Mouse (Mus musculus): Measurements from ENCODE around the gene Tpt1. TPM values are rescaled to one million over a fixed set of nuclear protein-coding genes. Genes with fewer than 3 reads are reported as not detected.
A peak's percentile ranks its signal among the peaks of the same experiment; 100 is the strongest.

Gene Tpt1
- total RNA-seq, 2 experiments from 2014 or later: 3,630 to 4,350 TPM

- peak overlapping the region; percentile 29 for H3K4me3 ChIP-seq
- H3K27ac ChIP-seq: no peak overlapping the region; the same call in 1 of the 2 replicates
- intact Hi-C loops (cut with DNase I): loop anchor here (10.0 kb wide), 1 partner anchor 604 kb away; no protein-coding TSS in a partner anchor
- TF ChIP-seq CTCF (IDR thresholded peaks at IDR 0.05): peak; percentile 57
- peak; percentile 49 for DNase-seq
Measured at GRCm38 (mm10) chr14:75870631-75871030, 25.7 kb downstream of the Tpt1 start.

- no peak for TF ChIP-seq CTCF (IDR thresholded peaks at IDR 0.05)
- intact Hi-C loops (cut with DNase I): loop anchor here (10.0 kb wide), 1 partner anchor 604 kb away; no protein-coding TSS in a partner anchor
- Histone ChIP-seq H3K4me3 (peak overlapping the region; percentile 49), H3K27ac (peak overlapping the region; percentile 24; the same call in 1 of the 2 replicates)
- DNase-seq: no peak
Measured at GRCm38 (mm10) chr14:75871111-75871510, 26.2 kb downstream of the Tpt1 start.

GRCm38 (mm10) chr14:75871750-75872149 is 26.9 kb downstream of the Tpt1 start:
- intact Hi-C loops (cut with DNase I): loop anchor here (10.0 kb wide), 1 partner anchor 603 kb away; no protein-coding TSS in a partner anchor
- no peak overlapping the region for H3K4me3 ChIP-seq
- TF ChIP-seq CTCF (IDR thresholded peaks at IDR 0.05): 0 out of 2 replicates have a peak, but pooled peaks have one; percentile 13

GRCm38 (mm10) chr14:75873612-75874011 is 28.7 kb downstream of the Tpt1 start:
- no peak for TF ChIP-seq CTCF (IDR thresholded peaks at IDR 0.05)
- intact Hi-C loops (cut with DNase I): loop anchor here (10.0 kb wide), 1 partner anchor 601 kb away; no protein-coding TSS in a partner anchor
- DNase-seq: no peak
- Histone ChIP-seq H3K4me3 (no peak overlapping the region), H3K27ac (no peak overlapping the region)

More at GRCm38 (mm10) chr14:75871750-75872149, 26.9 kb downstream of the Tpt1 start:
- H3K27ac ChIP-seq: no peak overlapping the region
- DNase-seq: no peak

DNA sequence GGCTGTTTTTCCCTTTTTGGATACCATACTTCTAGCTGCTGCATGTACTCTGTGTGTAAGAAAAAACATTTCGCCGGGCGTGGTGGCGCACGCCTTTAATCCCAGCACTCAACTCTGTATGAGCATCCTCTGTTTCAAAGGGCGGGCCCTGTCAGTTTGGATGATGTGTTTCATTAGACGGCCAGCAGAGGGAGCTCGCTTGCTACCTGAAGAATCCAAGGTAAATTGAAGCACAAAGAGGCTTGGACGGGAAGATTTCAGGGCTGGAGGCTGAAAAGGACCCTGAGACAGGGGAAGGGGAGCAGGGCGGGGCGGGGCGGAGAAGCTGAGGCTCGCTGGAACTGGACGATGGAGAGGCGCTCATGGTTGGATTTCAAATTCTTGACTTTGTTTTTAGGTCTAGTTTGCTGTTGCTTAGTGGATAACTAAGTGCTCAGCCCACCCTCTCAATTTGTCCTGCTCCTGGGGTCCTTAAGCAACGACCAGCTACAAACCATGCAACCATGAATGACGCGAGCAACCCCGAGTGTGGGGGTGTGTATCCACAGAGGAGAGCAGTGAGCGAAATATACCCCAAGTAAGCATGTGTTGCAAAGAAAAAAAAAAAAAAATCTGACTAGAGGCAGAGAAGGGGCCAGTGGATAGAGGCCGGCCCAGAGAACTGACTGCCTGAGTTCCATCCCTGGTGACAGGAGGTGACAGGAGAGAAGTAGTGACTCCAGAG is 31.6 kb downstream of the Tpt1 start:
- Histone ChIP-seq H3K4me3 (no peak overlapping the region), H3K27ac (no peak overlapping the region)
- intact Hi-C loops (cut with DNase I): loop anchor here (1.0 to 10.0 kb wide), 2 partner anchors 201 to 598 kb away; no protein-coding TSS in a partner anchor
- DNase-seq: peak; percentile 77
- peak; percentile 81 for TF ChIP-seq CTCF (IDR thresholded peaks at IDR 0.05)

DNA sequence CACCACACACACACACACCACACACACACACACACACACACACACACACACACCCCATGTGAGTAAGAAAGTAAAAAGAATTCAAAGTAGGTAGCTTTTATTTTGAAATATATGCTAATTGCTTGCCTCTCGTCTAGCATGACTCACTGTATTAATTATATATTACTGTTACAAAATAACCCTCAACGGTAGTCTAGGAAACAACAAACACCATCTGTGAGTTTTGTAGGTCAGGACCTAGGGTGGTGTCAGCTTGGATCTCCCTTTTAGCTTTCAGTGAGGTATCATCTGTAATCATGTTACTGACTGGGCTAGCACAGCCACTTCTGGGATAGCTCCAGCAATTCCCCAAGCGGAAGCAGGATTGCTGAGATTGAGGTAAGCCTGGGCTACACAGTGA is 32.4 kb downstream of the Tpt1 start:
- H3K27ac ChIP-seq: no peak overlapping the region
- no peak for TF ChIP-seq CTCF (IDR thresholded peaks at IDR 0.05)
- H3K4me3 ChIP-seq: no peak overlapping the region
- DNase-seq: no peak
- intact Hi-C loops (cut with DNase I): loop anchor here (10.0 kb wide), 1 partner anchor 598 kb away; no protein-coding TSS in a partner anchor

DNA sequence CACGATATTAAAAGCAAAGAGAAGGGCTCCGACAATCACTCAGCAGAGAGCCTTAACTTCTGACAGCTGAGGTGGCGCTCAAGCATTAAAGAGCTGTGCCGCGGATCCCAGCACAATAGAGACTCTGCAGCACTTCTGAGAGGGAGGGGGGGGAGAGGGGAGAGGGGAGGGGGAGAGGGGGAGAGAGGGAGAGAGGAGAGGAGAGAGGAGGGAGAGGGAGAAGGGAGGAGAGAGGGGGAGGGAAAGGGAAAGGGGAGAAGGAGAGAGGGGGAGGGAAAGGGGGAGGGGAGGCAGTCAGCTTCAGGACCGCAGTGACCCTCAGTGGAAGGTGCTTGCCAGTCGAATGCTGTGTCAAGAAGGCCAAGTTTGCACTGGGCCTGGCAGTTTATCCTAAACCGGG is 34.1 kb downstream of the Tpt1 start:
- no peak for TF ChIP-seq CTCF (IDR thresholded peaks at IDR 0.05)
- Histone ChIP-seq H3K4me3 (no peak overlapping the region), H3K27ac (no peak overlapping the region)
- no peak for DNase-seq
- intact Hi-C loops (cut with DNase I): loop anchor here (10.0 kb wide), 1 partner anchor 596 kb away; no protein-coding TSS in a partner anchor

DNA sequence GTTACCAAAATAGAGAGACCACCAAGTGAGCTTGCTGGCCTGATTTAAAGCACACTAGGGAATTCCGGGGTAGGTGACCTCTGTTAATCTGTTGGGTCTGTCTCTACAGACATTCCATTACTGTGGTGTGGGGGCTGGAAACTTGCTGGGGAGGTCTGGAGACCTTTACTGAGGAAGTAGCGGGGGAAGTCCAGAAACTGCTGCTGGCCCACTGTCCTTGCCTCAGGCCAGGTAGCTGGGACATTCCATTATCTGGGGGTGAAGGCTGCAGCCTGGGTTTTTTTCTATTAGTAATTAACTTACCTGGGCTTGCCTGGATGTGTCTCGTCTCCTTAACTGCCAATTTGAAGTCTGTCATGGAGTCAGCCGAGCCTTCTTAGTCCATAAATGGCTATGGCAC is 37.0 kb downstream of the Tpt1 start:
- Histone ChIP-seq H3K27ac (no peak overlapping the region), H3K4me3 (no peak overlapping the region)
- DNase-seq: no peak
- intact Hi-C loops (cut with DNase I): no loop called here
- TF ChIP-seq CTCF (IDR thresholded peaks at IDR 0.05): no peak

DNA sequence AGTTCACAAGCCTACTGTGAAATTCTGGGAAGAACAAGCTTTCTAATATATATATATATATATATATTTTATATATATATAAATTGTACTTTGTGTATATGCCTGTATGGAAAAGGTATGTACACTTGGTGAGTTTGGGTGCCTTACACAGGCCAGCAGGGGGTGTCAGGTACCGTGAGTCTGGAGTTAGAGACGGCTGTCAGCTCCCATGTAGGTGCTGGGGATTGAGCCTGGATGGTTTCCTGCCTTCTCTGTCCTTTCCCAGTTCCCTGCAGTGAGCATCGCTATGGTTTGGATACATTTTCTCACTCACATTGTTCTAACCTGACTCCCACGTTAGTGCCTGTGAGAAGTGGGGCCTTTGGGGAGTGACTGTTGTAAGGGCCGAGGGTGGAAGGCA is 38.4 kb downstream of the Tpt1 start:
- DNase-seq: no peak
- intact Hi-C loops (cut with DNase I): no loop called here
- H3K4me3 ChIP-seq: no peak overlapping the region

GRCm38 (mm10) chr14:75883873-75884272 is 39.0 kb downstream of the Tpt1 start:
- no peak for TF ChIP-seq CTCF (IDR thresholded peaks at IDR 0.05)
- no peak for DNase-seq
- H3K4me3 ChIP-seq: no peak overlapping the region
- intact Hi-C loops (cut with DNase I): no loop called here
- no peak overlapping the region for H3K27ac ChIP-seq

More for the DNA sequence above, 38.4 kb downstream of the Tpt1 start:
- TF ChIP-seq CTCF (IDR thresholded peaks at IDR 0.05): no peak
- H3K27ac ChIP-seq: no peak overlapping the region

GRCm38 (mm10) chr14:75892118-75892517 is 47.2 kb downstream of the Tpt1 start:
- intact Hi-C loops (cut with DNase I): no loop called here
- DNase-seq: no peak

More at GRCm38 (mm10) chr14:75892118-75892517, 47.2 kb downstream of the Tpt1 start:
- no peak for TF ChIP-seq CTCF (IDR thresholded peaks at IDR 0.05)
- Histone ChIP-seq H3K4me3 (no peak overlapping the region), H3K27ac (no peak overlapping the region)

Other genes with a start within 250 kb of the Tpt1 start
- gene Erich6b, start 202.8 kb upstream of the Tpt1 start, total RNA-seq (2021): not detected
- gene Cog3, start 90.6 kb upstream of the Tpt1 start, total RNA-seq (2021): 1 to 10 TPM; 7.0 to 8.6 TPM
- 10 to 100 TPM in 1 of 2 experiments, 1 to 10 TPM in 1; 6.6 to 10.5 TPM for gene Slc25a30, start 58.1 kb upstream of the Tpt1 start, total RNA-seq (2021)
- not detected for gene Kctd4, start 109.9 kb downstream of the Tpt1 start, total RNA-seq (2021)
- 10 to 100 TPM; 11.2 to 14.8 TPM for gene Gtf2f2, start 165.8 kb downstream of the Tpt1 start, total RNA-seq (2021)

All from gastrocnemius, adult 2 months (tissue).